Mouse (Mus musculus) liver, postnatal 0 days (tissue): ENCODE data around the gene Kcna2.

ENCODE experiments used
- CTCF ChIP-seq: sonication (generic); IDR thresholded peaks from 2 replicates; pipeline ENCODE4 v1.5.1; 2016; ENCODE audit warnings: antibody characterized with exemption, low read depth
- EP300 ChIP-seq: IDR thresholded peaks from 2 replicates; pipeline ENCODE4 v1.6.1; 2016; ENCODE audit warnings: antibody characterized with exemption, low read depth, mild to moderate bottlenecking

GRCm38 (mm10) chr3:107130661-107131326 is 29.8 kb downstream of the Kcna2 start:
- TF ChIP-seq EP300 (no peak), CTCF (no peak)
